Mouse (Mus musculus) myocyte (in vitro differentiated cells): ENCODE measurements at regions not wholly inside any gene's neighbourhood (a gene's known extent, or its start where the extent isn't known, plus 50 kb on each side); places are given as distances from the start of the nearest gene placed in this dataset.

Experiments
- H3K27me3 ChIP-seq: one replicate; pipeline ENCODE4 v1.6.1; 2011; ENCODE audit not compliant: control insufficient read depth, insufficient read depth, insufficient read length
- H3K36me3 ChIP-seq: one replicate; pipeline ENCODE4 v1.6.1; 2011; ENCODE audit not compliant: control insufficient read depth, insufficient read depth
- H3K4me2 ChIP-seq: one replicate; pipeline ENCODE4 v1.6.1; 2011; ENCODE audit warnings: low read depth, control low read depth
- H3K4me3 ChIP-seq: one replicate; pipeline ENCODE4 v1.5.1; 2011; ENCODE audit warnings: mild to moderate bottlenecking, control low read depth, moderate library complexity
- H3K79me2 ChIP-seq: one replicate; pipeline ENCODE4 v1.6.1; 2011; ENCODE audit not compliant: control insufficient read depth, insufficient read depth
- H3ac ChIP-seq: one replicate; pipeline ENCODE4 v1.6.1; 2011; ENCODE audit not compliant: control insufficient read depth, insufficient read length
- CEBPB ChIP-seq: IDR thresholded peaks from 2 replicates; pipeline ENCODE4 v1.6.1; 2011; ENCODE audit warnings: mild to moderate bottlenecking, moderate library complexity; ENCODE audit not compliant: poor library complexity, insufficient read depth, severe bottlenecking
- E2F4 ChIP-seq: IDR thresholded peaks from one replicate; pipeline ENCODE4 v1.6.1; 2011; ENCODE audit warnings: mild to moderate bottlenecking, control low read depth, moderate library complexity; ENCODE audit not compliant: insufficient read depth
- MAX ChIP-seq: IDR thresholded peaks from one replicate; pipeline ENCODE4 v1.6.1; 2011; ENCODE audit warnings: low read depth, mild to moderate bottlenecking, control low read depth
- MYOD1 ChIP-seq, 3 experiments: IDR thresholded peaks; one replicate each; pipeline ENCODE4 v1.6.1; 2011; ENCODE audit warnings: control low read depth in 2 of 3, low read depth in 2 of 3, mild to moderate bottlenecking in 2 of 3, moderate library complexity in 1 of 3; ENCODE audit not compliant: insufficient read length in 2 of 3, control insufficient read depth in 1 of 3
- MYOG ChIP-seq, 3 experiments: IDR thresholded peaks; one replicate each; pipeline ENCODE4 v1.6.1; 2011; ENCODE audit warnings: control low read depth in 2 of 3, low read depth in 2 of 3, mild to moderate bottlenecking in 2 of 3; ENCODE audit not compliant: insufficient read length in 2 of 3, control insufficient read depth in 1 of 3, insufficient read depth in 1 of 3
- POLR2A ChIP-seq: IDR thresholded peaks from one replicate; pipeline ENCODE4 v1.6.1; 2011; ENCODE audit warnings: low read depth, mild to moderate bottlenecking, control low read depth, moderate library complexity; ENCODE audit not compliant: insufficient read length
- POLR2AphosphoS2 ChIP-seq: IDR thresholded peaks from one replicate; pipeline ENCODE4 v1.6.1; 2011; ENCODE audit warnings: low read depth, control low read depth; ENCODE audit not compliant: insufficient read length
- REST ChIP-seq: IDR thresholded peaks from one replicate; pipeline ENCODE4 v1.6.1; 2011; ENCODE audit warnings: mild to moderate bottlenecking, control low read depth, moderate library complexity; ENCODE audit not compliant: insufficient read depth, insufficient read length
- SRF ChIP-seq: IDR thresholded peaks from one replicate; pipeline ENCODE4 v1.6.1; 2011; ENCODE audit warnings: low read depth; ENCODE audit not compliant: control insufficient read depth, insufficient read length
- TCF12 ChIP-seq: IDR thresholded peaks from one replicate; pipeline ENCODE4 v1.6.1; 2011; ENCODE audit warnings: mild to moderate bottlenecking, control low read depth; ENCODE audit not compliant: poor library complexity, insufficient read depth, severe bottlenecking
- TCF3 ChIP-seq: IDR thresholded peaks from one replicate; pipeline ENCODE4 v1.6.1; 2011; ENCODE audit warnings: low read depth, control low read depth; ENCODE audit not compliant: insufficient read length
- USF1 ChIP-seq: IDR thresholded peaks from one replicate; pipeline ENCODE4 v1.6.1; 2011; ENCODE audit warnings: low read depth, mild to moderate bottlenecking, control low read depth, moderate library complexity

DNA sequence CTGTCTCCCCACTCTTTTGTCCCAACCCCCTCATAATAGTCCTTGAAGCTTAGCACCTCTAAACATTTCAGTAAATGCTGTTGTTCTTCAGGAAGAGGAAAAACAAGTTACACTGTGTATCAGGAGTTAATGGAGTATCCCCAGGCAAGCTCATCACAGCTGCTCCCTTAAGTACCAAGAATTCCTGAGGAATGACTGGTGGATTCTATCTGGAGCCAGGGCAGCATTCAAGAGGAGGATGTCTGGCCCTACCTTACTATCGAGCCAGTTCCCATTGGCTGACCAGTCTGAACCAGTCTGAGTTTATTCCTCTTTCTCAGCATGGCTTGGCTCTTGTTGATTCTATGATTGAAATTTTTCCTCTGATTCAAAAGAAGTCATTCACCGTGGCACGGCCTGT is 155.4 kb upstream of the Cited2 start:
- H3K4me2 ChIP-seq = no peak overlapping the region
- no peaks in the 10 kb centered on the region for H3K79me2 ChIP-seq
- H3K27me3 ChIP-seq = no peaks in the 10 kb centered on the region
- no peaks in the 10 kb centered on the region for H3K36me3 ChIP-seq
- no peak overlapping the region for H3ac ChIP-seq
- H3K4me3 ChIP-seq = no peak overlapping the region
- TF ChIP-seq MYOG (IDR thresholded peaks at IDR 0.05; ENCODE audit: control insufficient read depth in 1 of 3, insufficient read depth in 1 of 3, insufficient read length in 2 of 3, low read depth in 2 of 3) (peak in 2 of 3 experiments; percentile 36 to 56), TCF12 (no peak), POLR2AphosphoS2 (no peak), MYOD1 (IDR thresholded peaks at IDR 0.05; ENCODE audit: control insufficient read depth in 1 of 3, insufficient read length in 2 of 3, low read depth in 2 of 3) (peak in 1 of 3 experiments; percentile 42), CEBPB (no peak), TCF3 (no peak)

DNA sequence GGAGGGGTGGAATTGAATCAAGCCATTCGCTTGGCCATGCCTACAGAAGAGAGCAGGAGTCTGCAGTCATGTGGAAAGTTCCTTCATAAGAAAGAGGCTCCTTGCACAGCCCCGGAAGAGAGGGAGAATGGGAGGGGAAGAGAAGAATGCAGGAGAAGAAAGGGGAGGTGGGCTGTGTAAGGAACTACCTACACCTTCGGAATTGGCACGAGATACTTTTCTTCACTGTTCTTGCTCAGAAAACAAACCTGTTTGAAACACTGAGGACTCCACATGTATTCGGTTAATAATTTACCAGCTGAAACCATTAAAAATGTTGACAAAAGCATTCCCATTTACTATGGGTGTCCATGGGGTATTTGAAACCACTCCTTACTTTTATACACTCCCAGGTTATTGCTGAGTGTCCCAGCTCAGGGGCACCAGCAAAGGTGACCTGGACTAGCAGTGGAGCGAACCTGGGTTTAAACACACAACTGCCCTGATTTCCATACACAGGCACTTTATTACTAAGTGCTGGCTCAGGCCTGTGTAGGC is 153.4 kb upstream of the Cited2 start:
- no peaks in the 10 kb centered on the region for H3K79me2 ChIP-seq
- no peak overlapping the region for H3K4me2 ChIP-seq
- no peaks in the 10 kb centered on the region for H3K36me3 ChIP-seq
- no peak overlapping the region for H3ac ChIP-seq
- no peak for TF ChIP-seq MYOD1 (IDR thresholded peaks at IDR 0.05; ENCODE audit: control insufficient read depth in 1 of 3, insufficient read length in 2 of 3, low read depth in 2 of 3)
- no peak for TF ChIP-seq E2F4
- no peak for TF ChIP-seq MAX
- no peak for TF ChIP-seq REST
- TF ChIP-seq POLR2A = no peak
- no peak for TF ChIP-seq USF1
- no peak for TF ChIP-seq POLR2AphosphoS2
- no peak for TF ChIP-seq TCF3
- TF ChIP-seq SRF = no peak
- no peak for TF ChIP-seq TCF12
- no peak for TF ChIP-seq CEBPB
- no peak for TF ChIP-seq MYOG (IDR thresholded peaks at IDR 0.05; ENCODE audit: control insufficient read depth in 1 of 3, insufficient read depth in 1 of 3, insufficient read length in 2 of 3, low read depth in 2 of 3)
- H3K27me3 ChIP-seq = no peaks in the 10 kb centered on the region
- no peak overlapping the region for H3K4me3 ChIP-seq

DNA sequence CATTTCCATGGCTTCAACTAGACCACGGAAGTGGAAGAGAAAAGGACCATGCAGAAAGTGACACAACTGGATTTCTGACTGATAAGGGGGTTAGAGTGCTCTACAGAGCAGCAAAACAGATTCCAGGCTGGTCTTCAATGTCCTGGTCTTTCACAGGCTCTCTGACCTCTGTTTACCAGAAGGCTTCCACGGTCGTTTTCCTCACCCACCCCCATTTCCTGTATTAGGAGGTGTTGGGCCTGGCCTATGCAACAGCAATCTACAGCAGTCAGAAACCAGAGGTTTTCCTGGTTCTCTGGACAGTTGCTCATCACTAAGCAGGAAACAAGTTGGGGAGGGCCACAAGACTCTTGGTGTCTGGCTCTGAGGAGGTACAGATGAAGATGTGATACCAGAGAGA is 148.1 kb upstream of the Cited2 start:
- Histone ChIP-seq H3K27me3 (no peaks in the 10 kb centered on the region), H3K4me3 (no peak overlapping the region), H3K79me2 (no peaks in the 10 kb centered on the region), H3K36me3 (no peaks in the 10 kb centered on the region), H3ac (no peak overlapping the region), H3K4me2 (no peak overlapping the region)
- TF ChIP-seq REST (no peak), POLR2AphosphoS2 (no peak), E2F4 (no peak), TCF3 (no peak), POLR2A (no peak), MYOD1 (IDR thresholded peaks at IDR 0.05; ENCODE audit: control insufficient read depth in 1 of 3, insufficient read length in 2 of 3, low read depth in 2 of 3) (no peak), TCF12 (no peak), MYOG (IDR thresholded peaks at IDR 0.05; ENCODE audit: control insufficient read depth in 1 of 3, insufficient read depth in 1 of 3, insufficient read length in 2 of 3, low read depth in 2 of 3) (no peak), USF1 (no peak), SRF (no peak), CEBPB (no peak), MAX (no peak)

DNA sequence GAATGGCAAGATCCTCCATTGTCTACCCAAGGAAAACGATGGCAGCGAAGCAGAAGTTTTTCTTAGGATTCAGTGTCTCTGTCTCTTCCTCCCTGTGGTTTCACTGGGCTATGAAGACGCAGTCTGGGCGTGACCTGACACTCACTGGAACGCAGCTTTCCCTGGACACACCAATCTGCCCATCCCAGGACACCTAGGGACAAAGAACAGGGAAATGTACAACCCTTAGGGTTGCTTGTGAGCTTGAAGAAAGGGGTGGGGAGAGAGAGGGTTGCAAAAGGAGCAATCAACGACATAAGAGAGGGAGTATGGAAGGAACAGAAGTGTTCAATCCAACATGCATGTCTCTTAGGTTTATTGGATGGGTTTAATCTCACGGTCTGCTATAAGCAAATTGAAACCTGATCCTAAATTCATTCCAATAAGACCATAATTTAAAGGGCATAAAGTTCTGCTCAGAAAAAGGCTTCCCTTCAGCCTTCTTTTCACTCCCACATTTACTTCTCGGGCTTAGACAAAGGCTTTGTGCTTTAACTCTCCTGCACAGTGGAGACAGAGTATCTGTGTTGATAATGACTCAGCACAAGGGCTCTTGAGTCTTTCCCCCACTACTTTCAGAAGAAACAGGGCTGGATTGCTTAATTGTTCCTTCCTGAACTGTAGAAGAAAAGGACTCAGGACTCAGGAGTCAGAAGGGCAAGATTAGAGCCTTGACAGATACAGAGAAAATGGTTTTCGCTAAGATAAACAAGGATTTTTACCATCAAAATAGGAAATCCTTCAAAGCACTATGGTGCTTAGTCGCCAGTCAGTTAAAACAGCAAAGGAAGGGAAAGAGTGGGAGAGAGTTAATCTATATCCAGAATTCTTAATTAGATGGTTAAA is 147.3 kb upstream of the Cited2 start:
- no peaks in the 10 kb centered on the region for H3K36me3 ChIP-seq
- peak overlapping the region; percentile 14 for H3K4me2 ChIP-seq
- no peaks in the 10 kb centered on the region for H3K27me3 ChIP-seq
- H3K4me3 ChIP-seq = no peak overlapping the region
- H3K79me2 ChIP-seq = no peaks in the 10 kb centered on the region
- TF ChIP-seq POLR2AphosphoS2 (no peak), SRF (no peak), POLR2A (no peak), TCF3 (no peak), CEBPB (peak; percentile 37; the same call in 1 of the 2 replicates)
- no peak overlapping the region for H3ac ChIP-seq

DNA sequence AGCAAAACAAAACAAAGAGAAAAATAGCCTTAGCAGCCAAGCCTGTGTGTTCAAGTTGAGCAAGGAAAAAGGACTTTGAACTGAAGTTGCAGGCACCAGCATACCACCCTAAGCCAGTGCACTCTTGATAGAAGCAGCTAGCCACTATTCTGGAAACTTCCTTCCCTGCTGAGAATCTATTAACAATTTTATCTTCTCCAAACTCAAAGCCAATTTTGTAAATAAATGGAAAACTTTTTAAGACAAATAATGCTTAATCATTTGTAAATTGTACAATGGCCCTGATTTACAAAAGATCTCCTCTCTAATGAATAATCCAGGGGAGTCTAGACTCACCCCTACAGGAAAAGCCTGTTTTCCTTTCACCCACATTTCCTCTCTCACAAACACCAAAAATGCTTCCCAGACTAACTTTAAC is 146.7 kb upstream of the Cited2 start:
- Histone ChIP-seq H3K27me3 (no peaks in the 10 kb centered on the region), H3ac (no peak overlapping the region), H3K79me2 (no peaks in the 10 kb centered on the region), H3K36me3 (no peaks in the 10 kb centered on the region), H3K4me3 (no peak overlapping the region), H3K4me2 (no peak overlapping the region)
- no peak for TF ChIP-seq MYOD1 (IDR thresholded peaks at IDR 0.05; ENCODE audit: control insufficient read depth in 1 of 3, insufficient read length in 2 of 3, low read depth in 2 of 3)
- no peak for TF ChIP-seq MAX
- no peak for TF ChIP-seq E2F4
- TF ChIP-seq POLR2AphosphoS2 = no peak
- TF ChIP-seq MYOG (IDR thresholded peaks at IDR 0.05; ENCODE audit: control insufficient read depth in 1 of 3, insufficient read depth in 1 of 3, insufficient read length in 2 of 3, low read depth in 2 of 3) = no peak
- no peak for TF ChIP-seq REST
- TF ChIP-seq USF1 = no peak
- no peak for TF ChIP-seq SRF
- no peak for TF ChIP-seq TCF12
- TF ChIP-seq POLR2A = no peak
- no peak for TF ChIP-seq TCF3
- TF ChIP-seq CEBPB = no peak
